Mouse (Mus musculus): ENCODE measurements around the gene Tmem242.

Gene Tmem242

DNA sequence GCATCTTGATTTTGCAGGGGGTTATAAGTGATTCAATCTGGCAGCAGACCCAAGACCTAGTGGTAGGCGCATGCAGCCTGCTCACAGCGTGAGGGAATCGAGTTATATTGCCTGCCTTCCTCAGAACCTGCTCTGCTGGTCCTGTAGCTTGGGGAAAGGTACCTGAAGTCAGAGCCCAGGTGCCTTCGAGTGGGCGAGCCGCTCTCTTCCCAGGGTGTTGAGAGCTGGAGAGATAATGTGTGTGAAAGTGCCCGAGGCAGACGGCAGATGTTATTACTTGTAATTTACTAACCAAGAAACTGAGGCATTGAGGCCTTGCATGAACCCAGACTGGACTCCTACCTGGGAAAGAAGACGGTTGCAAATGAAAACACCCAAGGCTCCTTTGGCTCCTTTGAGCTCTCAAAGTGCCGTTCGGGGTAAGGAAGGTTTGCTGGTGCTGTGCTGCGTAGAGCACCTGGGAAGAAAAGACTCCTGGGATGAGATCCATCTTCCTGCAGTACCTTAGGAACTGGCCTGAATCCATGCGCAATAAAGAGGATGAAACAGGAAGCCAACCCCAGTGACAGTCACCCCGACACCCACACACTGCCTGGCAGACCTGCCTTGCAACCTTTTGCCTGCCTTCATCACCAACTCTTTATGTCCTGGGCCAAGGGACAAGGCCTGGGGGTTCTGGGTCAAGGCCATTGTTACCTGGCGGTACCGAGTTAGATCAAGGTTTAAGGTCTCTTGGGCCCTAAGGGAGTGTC is 44.4 kb downstream of the Tmem242 start:
- in situ Hi-C loops (cut with MboI; ENCODE audit: low pct_unique_long_range_greater_than_20kb in 1 of 2, low sequenced_read_pairs in 2 of 2, unreplicated experiment in 1 of 2), result loop anchor here (5.0 to 10.0 kb wide), 3 partner anchors 61 to 331 kb away; no protein-coding TSS in a partner anchor

DNA sequence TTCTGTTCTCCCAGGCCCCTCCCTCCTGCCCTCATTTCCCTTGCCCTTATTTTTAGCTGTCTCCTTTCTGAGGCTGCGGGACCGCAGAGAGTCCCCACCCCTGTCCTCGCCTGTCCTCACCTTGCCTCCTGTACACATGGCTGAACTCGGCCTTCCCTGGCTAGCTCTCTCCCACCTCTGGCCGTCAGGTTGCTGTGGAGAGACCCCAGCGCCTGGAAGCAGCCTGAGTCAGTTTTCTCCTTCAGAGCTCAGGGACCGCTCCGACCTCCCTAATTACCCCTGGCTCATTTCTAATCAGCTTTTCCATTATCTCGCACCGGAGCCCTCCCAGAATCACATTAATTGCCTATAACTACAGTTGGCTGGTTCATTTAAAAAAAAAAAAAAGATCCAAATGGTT is 49.4 kb downstream of the Tmem242 start:
- in situ Hi-C loops (cut with MboI; ENCODE audit: low pct_unique_long_range_greater_than_20kb in 1 of 2, low sequenced_read_pairs in 2 of 2, unreplicated experiment in 1 of 2), result loop anchor here in 1 of 2 experiments (10.0 kb wide), 2 partner anchors 56 to 326 kb away; no protein-coding TSS in a partner anchor

DNA sequence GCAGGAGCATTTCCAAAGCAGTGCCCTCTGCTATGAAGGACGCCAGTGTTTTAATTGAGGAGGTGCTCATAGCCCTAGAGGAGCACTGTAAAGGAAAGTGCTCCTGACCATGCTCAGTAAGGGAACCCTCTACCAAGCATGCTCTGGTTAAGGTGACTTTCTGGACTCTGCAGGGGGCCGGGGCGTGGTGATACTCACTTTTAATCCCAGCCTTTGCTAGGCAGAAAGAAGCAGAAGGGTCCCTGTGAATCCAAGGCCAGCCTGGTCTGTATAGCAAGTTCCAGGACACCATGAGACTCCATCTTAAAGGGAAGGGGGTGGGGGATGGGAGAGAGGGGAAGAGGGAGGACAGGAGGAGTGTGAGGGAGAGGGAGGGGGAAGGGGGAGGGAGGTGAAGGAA is 51.7 kb downstream of the Tmem242 start:
- in situ Hi-C loops (cut with MboI; ENCODE audit: low pct_unique_long_range_greater_than_20kb in 1 of 2, low sequenced_read_pairs in 2 of 2, unreplicated experiment in 1 of 2), result no loop called here

DNA sequence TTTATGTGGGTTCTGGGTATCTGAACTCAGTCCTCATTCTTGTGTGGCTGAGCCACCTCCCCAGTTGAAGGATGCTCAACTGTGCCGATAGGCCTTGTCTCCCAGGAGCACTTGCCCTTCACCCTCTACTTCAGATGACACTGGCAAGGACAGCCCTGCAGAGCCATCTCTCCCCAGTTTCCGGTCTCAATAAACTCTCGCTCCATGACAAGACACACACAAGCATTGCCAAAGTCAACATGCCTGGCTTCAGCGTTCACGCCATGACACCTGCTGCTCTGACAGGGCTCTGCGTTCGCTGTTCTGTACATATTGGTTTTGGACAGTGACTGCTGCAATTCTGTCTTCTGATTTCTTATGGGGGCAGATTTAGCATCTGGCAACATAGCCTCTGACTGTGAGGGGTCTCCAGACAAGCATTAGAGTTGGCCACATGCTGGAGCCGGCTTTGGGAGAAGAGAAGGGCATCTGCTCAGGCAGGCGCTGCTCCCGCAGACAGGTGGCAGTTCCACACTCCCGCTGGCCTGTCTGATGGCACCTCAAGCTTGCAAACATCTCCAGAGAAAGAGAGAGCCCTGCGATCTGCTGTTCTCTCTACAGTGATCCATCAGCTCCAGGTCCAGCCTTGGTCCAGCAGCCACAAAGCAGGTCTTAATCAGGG is 53.0 kb downstream of the Tmem242 start:
- in situ Hi-C loops (cut with MboI; ENCODE audit: low pct_unique_long_range_greater_than_20kb in 1 of 2, low sequenced_read_pairs in 2 of 2, unreplicated experiment in 1 of 2), result no loop called here

DNA sequence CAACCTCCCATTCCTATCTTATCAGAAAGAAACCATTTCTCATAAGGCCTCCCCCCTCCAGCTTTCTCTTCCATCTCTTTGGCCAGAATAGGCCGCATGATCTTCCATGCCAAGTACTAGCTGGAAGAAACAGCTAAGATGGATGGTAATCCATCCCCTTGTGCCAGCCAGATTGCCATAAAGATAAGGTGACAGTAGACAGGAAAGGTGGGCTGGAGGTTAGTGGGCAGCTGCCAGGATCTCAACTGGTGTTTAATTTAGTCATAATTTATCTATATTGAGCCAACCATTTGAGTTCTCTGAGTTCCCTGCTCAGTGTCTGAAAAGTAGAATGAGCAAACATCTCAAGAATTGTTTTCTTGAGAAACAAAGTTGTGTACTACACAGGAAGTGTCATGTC is 54.4 kb downstream of the Tmem242 start:
- in situ Hi-C loops (cut with MboI; ENCODE audit: low pct_unique_long_range_greater_than_20kb in 1 of 2, low sequenced_read_pairs in 2 of 2, unreplicated experiment in 1 of 2), result no loop called here

DNA sequence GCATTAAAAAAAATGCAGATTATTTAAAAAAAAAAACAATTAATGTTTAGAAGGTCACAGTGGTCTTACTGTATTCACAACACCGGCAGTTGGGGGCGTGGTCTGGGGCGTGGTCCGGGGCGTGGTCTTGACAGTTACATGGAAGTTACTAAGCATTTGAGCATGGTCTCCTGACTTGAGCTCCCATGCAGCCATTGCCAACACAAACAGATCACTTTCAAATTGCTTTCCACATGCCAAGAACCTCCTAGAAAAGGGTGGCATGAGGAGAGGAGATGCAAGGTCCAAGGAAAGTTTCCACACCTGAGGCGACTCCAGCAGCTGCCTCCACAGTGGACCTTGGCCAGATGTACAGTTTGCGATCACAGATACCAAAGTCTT is 62.1 kb downstream of the Tmem242 start:
- in situ Hi-C loops (cut with MboI; ENCODE audit: low pct_unique_long_range_greater_than_20kb in 1 of 2, low sequenced_read_pairs in 2 of 2, unreplicated experiment in 1 of 2), result no loop called here

DNA sequence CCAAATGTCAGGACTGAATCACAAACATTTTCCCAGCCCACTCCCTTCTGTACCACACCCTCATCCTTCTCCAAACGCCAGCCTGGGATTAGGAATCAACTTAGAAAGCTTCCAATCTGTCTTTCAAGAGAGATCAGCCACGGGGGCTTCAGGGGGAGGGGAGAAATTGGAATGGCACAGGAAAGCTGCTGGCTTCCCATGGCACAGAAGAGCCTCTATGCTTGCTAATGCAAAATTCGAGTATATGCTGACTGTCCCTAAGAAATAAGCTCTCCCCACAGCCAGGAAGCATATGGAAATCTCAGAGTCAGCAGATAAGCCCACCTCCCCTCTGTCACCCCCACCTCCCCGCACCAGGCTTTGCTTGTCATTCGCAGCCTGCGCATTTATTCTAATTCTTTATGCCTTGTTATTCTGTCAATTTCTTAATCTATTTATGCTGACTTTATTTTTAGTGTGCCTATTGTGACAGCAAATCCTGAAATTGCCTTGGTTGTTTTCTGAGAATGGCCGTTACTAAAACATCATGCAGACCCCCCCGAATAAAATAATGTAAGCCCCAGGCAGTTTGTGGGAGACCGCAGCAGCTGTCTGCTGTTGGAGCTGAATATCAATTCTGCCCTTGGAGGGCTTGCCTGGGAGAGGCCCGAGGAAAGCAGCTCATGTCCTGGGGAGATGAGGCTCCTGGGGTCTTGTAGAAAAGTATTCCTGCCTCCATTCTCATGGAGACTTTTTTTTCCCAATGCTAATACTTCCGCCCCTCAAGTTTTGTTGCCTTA is 62.7 kb downstream of the Tmem242 start:
- in situ Hi-C loops (cut with MboI; ENCODE audit: low pct_unique_long_range_greater_than_20kb in 1 of 2, low sequenced_read_pairs in 2 of 2, unreplicated experiment in 1 of 2), result no loop called here

DNA sequence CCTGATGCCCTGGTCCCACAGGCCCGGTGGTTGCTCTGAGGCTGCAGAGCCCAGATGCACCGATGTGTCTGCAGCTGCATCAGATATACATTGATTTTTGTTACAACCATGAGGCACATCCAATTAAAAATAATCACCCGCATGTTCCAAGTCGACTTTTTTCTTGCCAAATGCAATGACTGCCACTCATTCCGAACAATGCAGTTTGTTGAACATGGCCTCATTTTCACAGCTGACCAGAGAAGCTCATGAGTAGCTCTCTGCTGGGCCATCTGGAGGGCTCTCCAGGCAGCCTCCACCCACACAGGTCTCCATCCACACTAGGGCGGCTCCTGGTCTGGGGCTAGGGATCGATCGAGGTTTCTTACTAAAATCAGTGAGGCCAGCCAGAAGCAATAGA is 67.1 kb downstream of the Tmem242 start:
- in situ Hi-C loops (cut with MboI; ENCODE audit: low pct_unique_long_range_greater_than_20kb in 1 of 2, low sequenced_read_pairs in 2 of 2, unreplicated experiment in 1 of 2), result no loop called here

DNA sequence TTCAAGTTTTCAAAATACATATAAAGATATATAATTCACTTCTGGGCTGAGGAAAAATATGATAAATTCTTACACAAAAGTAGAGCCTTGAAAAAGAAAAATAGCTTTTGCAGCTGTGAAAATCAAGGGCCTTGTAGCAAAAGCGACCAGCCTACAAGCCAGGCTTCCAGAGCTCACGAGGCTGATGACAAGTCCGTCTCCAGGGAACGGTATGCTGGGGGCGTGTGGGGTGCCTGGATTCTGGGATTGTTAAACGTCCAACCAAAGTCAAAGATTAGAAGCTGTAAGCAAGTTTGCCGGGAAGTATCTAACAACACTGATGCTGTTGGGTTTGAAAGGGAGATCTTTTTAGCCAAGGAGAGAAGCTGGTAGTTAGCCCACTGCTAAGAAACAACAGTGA is 68.5 kb downstream of the Tmem242 start:
- in situ Hi-C loops (cut with MboI; ENCODE audit: low pct_unique_long_range_greater_than_20kb in 1 of 2, low sequenced_read_pairs in 2 of 2, unreplicated experiment in 1 of 2), result no loop called here

DNA sequence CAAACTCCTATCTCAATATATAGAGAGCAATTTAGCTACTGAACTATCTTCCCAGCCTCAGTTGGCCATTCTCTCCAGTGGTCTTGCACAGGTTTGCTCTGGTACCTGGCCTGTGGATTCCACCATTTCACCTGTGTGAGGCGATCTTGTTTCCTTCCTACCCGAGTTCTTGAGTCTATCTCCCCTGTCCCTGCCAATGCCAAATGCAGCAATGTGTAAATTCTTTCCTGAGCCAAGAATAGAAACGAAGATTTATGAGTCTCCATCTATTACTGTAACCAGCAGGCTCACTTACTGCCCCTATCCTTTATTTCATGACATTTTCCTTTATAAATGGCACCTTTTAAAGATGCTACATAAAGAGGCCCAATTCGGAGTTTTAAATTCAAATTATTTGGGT is 69.0 kb downstream of the Tmem242 start:
- in situ Hi-C loops (cut with MboI; ENCODE audit: low pct_unique_long_range_greater_than_20kb in 1 of 2, low sequenced_read_pairs in 2 of 2, unreplicated experiment in 1 of 2), result no loop called here

DNA sequence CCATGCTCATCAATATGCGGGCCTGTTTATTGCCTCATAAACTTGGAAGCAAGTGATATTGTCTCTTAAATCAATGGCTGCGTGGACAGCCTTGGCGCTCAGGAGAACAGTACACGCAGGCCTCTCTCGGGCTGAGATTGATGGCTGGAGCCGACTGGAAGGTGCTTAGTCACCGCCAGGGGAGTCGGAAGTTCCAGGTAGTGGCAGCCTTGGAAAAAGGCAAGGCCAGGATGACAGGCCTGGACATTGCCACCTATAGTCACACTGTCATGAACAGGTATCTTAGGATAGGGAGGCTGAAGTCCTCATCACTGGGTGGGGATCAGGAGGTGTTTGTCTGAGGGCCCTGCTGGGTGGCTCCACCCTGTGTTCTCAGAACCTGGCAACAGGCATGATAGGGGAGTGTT is 74.1 kb downstream of the Tmem242 start:
- in situ Hi-C loops (cut with MboI; ENCODE audit: low pct_unique_long_range_greater_than_20kb in 1 of 2, low sequenced_read_pairs in 2 of 2, unreplicated experiment in 1 of 2), result no loop called here

All from mouse embryonic stem cell (cell line).